Mouse (Mus musculus): ENCODE data around the gene Dlk1.
"Not testable (repeated sequence)": the region's sequence is repeated elsewhere in the genome, so short reads cannot be mapped to it uniquely, and the experiment has no call there.

Gene Dlk1

DNA sequence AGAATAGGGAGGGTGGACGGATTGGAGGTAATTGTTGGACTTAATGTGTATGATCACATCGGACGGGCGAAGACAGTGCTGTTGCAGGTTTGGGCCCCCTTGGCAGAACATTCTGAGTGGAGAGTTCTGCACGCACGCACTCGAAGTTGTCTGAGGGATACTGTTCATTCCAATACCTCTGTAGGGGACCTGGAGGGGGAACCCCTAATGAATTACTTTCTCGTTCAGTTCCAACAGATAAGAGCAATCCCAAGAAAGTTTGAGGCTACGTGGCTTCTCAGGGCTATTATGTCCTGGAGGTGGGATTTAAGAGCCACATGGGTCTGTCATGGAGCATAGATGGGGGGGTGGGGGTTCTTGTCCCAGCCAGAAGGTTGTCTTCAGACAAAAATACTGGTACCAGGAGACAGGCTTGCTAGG is 21.6 kb downstream of the Dlk1 start:
- no peak for DNase-seq (ENCODE audit: low spot score in 2 of 2)

DNA sequence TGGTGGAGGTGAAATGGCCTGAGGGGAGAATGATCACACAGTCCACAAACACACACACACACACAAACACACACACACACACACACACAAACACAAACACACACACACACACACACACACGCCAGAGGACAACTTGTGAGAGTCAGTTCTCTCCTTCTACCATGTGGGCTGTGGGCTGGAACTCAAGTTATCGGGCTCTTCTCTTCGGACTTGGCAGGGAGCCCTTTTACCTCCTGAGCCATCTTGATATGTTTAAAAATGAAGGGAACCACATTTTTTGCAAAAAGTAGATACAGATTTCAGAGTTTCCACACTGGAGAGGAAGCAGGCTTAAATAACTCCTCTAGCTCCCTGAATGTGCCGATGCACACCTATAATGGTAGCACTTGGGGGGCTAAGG is 22.9 kb downstream of the Dlk1 start:
- no peak for DNase-seq (ENCODE audit: low spot score in 2 of 2)

DNA sequence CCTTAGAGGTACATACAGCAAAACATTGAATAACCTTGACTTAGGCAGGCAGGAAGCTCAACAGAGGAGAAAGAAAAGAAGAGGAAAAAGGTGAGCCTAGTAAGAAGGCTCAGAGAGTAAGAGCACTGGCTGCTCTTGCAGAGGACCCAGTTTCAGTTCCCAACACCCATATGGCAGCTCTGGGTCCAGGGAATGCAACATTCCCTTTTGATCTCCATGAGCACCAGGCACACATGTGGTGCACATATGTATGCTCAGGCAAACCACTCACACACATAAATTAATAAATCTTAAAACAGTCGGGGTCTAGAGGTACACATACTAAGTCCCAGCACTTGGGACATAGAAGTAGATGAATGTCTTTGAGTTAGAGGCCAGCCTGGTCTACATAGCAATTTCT is 33.9 kb downstream of the Dlk1 start:
- not testable (repeated sequence) for DNase-seq (ENCODE audit: low spot score in 2 of 2)

DNA sequence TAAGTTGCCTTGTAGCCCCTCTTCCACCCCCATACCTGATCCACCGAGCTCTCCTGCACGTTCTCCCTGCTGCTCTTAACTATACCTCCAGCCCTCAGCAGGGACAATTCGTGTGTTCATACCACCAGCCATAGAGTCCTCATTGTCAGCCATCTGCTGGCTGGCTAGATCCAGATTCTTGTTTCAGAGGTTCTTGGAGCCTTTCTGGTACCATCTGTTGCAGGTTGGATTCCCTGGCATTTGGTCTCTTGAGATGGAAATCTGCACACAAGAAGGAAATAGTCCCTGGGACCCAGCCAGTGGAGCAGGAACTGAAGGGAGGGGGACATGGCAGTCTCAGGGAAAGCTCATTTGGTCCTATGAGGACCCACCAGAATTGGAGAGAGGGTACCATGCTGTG is 39.1 kb downstream of the Dlk1 start:
- DNase-seq (ENCODE audit: low spot score in 2 of 2): no peak

DNA sequence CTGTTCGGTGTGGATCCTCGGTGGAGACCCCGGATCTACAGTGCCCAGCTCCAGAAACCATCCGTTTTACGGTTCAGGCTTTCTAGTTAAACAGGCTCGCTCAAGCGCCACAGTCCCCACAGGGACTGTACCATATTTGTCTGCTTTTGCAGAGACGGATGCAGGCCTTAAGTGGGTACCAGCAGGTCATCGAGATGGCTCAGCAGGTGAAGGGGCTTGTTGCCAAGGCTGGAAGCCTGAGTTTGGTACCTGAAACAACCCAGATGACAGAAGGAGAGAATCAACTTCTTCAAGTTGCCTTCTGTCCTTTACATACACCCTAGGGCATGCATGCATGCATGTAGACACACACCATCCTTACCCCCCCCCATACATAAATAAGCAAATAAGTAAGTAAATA is 40.8 kb downstream of the Dlk1 start:
- no peak for DNase-seq (ENCODE audit: low spot score in 2 of 2)

DNA sequence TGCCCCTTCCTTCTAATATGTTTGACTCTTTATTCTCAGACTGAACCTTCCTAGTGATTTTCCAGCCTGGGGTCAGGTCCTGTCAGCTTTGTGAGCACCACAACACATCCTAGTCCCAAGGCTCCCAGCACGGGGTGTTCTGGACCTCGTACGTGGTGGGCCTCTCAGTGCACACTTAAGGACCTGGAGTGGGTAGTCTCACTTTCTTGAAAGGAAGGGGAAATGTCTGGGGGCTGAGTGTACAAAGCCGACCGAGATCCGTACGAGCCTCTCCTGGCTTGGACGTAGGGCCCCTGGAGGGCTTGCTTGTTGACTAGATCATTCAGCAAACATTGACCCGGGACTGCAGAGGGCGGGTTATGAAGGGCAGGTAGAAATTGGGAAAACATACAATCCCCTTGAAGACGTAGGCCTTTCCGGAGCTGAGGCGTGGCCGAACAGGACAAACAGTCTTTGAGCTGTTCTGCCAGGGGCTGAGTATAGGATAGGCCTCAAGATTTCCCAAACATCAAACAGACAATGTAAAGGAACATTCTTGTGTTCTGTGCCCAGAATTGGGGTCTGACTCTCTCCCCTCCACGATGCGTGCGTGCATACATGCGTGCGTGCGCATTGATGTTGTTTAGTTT is 42.5 kb downstream of the Dlk1 start:
- no peak for DNase-seq (ENCODE audit: low spot score in 2 of 2)

DNA sequence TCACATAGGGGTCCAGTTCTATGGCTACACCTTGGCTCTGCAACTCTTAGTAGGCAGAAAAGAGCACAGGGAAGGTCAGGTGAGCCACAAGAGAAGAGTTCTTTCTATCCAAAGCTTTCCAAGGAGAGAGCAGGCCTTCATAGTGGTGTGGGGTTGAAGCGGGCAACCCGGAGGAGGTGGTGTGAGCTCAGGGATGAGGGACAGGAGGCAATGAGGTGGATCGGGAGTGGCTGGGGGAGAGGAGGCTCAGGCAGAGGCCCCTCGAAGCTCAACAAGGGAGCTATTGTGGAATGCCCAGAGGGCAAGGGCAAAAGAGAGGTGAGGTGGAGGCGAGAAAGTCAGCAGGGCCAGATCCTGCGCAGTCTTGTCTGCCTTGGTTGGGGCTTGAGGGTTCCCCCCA is 43.8 kb downstream of the Dlk1 start:
- DNase-seq (ENCODE audit: low spot score in 2 of 2): no peak

DNA sequence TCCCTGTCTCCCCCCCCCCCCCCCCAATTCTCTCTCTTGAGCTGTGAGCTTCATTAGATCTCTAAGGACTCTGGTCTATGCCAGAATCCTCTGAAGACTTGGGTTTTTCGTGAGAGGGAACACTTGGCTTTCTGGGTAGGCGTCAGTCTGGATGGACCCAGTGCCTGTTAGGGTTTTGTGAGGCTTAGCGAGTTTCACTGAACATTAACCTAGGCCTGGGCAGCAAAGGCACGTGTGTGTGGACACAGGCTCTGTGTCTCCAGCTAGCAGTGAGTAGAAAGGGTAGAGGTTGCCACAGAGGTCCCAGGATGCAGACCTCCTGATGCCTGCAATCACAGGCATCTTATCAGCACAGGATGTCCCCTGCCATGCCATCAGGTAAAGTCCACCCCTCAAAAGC is 48.4 kb downstream of the Dlk1 start:
- DNase-seq (ENCODE audit: low spot score in 2 of 2): no peak

DNA sequence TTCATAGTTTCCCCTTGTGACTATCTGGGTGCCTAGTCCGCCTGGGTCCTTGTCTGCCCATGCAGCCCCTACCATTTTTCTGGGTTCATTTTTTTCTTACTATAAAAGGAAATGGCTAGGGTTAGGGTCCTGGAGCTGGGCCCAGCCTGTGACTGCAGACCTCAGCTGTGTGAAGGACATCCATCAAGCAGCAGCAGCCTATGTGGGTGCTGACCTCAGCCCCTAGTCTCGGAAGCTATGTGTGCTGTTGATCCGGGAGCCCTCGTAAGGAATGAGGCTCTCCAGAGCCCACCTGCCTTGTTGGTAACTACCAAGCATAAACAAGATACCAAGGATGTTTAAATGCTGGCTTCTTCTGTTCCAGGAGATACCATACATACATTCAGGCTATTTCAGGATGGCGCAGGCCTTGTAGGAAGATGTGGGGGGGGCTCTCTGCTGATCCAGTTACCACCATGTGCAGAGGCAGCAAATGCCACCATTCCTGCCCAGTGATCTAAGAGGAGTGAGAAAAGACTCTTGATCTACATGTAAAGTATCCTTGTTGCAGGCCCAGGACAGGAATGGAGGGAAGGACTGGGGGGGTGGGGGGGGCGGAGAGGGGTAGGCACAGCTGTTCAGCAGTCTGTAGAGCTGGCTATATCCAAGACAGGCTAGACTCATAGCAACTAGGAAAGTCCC is 49.9 kb downstream of the Dlk1 start:
- no peak for DNase-seq (ENCODE audit: low spot score in 2 of 2)

DNA sequence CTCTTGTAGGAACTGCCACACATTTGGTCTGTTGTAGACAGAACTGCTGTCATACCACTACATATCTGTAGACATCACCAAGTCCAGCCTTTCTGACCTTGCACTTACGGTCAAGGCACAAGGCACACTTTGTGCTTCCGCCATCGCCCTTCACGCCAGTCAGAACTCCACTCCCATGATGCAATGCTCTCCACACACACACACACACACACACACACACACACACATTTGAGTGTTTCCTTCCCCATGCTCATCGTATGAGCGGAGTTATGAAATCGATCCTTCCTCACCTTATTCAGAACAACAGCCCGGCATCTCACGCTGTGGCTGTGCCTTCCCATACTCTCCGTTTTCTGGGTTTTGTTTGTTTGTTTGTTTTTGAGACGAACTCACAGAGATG is 55.1 kb downstream of the Dlk1 start:
- DNase-seq (ENCODE audit: low spot score in 2 of 2): no peak

DNA sequence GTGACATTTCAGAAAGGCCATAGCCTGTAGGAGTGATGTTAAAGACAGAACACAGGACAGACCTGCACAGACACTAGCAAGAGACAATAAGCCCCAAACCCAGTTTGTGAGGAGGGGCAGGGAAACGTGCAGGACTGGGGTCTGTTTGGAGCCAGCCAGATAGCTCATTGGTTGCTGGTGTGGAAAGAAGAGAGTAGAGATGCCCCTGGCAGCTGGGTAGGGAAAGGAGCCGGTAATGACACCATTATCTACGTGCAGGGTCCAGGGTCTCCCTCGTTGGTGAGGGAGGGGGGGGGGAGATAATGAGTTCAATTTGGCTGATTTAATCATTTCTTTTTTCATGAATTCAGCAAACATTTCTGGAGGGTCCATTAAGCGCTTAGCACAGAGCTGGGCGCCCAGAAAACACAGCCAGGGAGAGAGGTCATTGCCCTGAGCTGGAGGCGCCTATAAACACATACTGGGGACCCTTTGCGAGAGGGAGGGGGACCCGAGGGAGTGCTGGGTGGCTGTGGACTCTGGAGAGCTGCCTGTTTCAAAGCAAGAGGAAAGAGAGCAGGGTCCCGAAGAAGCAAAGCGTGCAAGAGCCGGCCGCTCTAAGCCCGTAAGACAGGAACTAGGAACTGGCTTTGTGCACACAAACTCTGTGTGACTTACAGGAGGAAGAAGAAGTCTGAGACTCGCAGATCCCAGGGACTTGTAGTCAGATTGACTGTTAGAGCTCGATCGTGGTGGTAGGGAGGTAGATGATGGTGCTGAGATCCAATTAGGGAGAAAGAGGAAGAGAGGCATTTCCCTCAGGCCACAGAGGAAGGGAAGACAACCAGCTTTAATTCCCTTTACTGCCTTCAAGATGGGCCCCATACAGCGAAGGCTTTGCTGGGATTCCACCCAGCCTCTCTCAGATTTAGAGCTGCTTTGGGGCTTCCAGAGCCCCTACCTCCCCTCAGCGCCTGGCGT is 56.2 kb downstream of the Dlk1 start:
- DNase-seq (ENCODE audit: low spot score in 2 of 2): no peak

DNA sequence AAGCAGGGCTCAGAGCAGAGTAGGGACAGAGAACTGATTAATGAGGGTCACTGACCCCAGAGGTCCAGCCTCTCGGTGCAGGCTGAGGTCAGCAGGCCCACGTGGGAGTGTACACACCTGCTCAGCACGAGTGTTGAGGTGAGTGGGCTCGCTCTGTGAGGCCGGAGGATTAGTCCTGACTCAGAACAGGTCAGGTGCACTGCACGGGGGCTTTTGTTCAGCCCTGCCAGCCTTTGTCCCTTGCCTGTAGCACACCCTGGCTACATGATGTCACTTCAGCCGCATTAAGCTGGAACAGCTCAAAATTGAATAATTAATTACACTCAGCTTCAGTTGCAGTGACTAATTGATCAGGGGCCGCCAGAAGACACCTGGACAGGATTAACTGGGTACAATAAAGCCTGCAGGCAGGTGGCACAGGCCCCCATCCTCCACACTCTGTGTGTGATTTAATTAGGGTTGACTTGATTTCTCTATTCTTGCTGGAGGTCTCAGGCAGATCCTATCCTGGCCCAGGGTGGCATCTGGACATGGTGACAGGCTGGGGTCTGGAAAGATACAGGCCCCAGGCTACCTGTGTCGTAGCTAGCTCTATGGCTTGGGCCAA is 57.0 kb downstream of the Dlk1 start:
- no peak for DNase-seq (ENCODE audit: low spot score in 2 of 2)

DNA sequence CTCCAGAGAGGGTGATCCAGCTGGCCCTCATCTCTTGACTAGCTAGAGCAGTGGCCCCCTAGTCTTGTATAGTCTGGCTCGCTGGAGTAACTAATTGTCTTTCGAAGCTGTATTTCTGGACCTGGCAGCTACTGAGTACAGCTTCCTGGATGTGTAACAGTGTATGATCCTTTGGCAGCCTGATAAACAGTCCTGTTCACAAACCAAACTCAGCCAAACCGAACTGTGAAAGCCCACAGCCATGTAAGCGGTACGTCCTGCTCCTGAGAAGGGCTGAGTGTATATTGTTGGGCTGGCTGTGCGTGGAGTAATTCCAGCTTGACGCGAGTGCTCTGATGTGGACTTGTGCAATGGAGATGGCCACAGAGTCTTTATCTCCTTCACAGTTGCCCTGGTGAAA is 57.6 kb downstream of the Dlk1 start:
- no peak for DNase-seq (ENCODE audit: low spot score in 2 of 2)

DNA sequence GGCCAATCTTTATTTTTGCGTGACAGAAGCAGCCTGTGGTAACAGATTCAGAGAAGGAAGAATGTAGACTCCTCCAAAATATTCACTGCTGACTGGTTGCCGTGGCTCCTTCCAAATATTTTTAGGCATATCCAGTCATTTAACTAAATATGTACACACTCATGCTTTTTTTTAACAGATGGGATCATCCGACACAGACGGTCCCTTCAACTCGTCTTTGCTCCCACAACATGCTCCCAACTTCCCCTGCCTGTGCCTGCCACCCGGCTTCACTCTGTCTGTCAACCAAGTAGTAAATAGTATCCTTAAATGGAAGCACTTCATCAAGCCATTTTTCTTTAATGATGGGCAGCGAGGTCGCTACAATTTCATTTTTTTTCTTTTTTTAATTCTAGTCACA is 58.8 kb downstream of the Dlk1 start:
- DNase-seq (ENCODE audit: low spot score in 2 of 2): no peak

DNA sequence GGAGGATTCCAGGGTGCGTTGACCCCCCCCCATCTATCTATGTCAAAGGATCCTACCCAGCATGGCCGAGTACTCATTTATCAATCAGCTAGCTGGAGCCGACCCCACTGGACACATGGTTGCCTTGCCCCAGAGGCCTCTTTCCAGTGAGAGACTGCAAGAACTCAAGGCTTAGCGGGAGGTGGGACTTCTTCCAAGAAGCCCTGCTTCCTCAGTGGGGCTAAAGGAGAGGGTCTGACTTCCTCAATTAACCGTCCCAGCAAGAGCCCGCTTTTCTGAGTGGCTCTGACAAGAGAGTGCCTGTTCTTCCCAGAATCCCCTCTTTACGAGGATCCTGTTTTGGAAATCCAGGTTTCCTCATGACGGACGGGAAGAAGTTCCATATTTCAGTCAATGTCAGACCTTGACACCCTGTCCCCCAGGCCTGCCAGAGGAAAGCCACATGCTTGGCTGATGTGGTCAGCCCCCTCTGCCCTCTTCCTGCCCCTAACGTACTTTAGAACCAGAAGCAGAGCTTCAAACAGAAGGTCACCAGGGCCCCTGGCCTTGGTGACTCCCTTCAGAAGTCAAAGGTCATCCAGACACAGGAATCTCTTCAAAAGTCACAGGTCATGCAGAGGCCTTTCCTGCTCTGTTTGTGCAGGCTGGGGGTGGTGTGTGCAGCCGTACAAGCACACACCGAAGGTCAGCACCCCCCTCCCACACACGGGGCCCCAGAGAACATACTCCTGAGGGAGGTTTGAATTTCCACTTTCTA is 59.7 kb downstream of the Dlk1 start:
- DNase-seq (ENCODE audit: low spot score in 2 of 2): no peak
